Mouse (Mus musculus): ENCODE results near the gene Pom121l2. TPM values are rescaled to one million over a fixed set of nuclear protein-coding genes. Genes with fewer than 3 reads are reported as not detected.

Gene Pom121l2
- polyA plus RNA-seq, 1 experiment, result 0.11 TPM

DNA sequence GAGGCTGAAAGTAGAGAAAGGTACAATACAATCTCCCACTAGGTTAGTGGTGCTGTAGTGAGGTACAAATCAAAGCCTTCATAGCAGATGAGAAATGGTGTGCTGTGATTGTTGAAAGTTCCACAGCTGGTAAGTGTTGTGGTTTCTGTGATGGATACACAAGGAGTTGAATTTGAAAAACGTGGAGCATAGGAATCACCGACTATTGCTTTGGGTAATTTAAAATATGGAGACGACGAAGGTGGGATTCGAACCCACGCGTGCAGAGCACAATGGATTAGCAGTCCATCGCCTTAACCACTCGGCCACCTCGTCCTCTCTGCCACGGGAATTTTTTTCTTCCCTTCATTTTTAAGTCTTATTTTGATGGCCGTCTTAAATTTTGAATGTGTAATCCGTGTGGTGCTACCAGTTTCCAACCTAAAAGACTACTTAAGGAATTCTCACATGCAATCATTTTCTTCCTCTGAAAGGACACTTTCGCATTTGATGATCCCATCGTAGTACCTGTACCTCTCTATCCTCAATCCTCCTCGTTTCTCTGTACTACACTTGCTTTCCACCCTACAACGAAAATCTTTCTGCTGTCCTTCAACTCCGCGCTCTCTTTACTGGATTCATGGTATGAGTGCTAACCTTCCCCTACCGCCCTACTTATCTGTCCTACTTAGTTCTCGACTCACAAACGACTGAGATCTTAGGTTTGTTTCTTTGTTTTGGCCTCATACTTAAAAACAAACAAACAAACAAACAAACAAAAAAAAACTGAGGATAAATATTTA is 13.2 kb downstream of the Pom121l2 start:
- DNase-seq (ENCODE audit: low read depth), result no peak

GRCm38 (mm10) chr13:21994896-21995295 is 13.9 kb downstream of the Pom121l2 start:
- DNase-seq (ENCODE audit: low read depth), result no peak

DNA sequence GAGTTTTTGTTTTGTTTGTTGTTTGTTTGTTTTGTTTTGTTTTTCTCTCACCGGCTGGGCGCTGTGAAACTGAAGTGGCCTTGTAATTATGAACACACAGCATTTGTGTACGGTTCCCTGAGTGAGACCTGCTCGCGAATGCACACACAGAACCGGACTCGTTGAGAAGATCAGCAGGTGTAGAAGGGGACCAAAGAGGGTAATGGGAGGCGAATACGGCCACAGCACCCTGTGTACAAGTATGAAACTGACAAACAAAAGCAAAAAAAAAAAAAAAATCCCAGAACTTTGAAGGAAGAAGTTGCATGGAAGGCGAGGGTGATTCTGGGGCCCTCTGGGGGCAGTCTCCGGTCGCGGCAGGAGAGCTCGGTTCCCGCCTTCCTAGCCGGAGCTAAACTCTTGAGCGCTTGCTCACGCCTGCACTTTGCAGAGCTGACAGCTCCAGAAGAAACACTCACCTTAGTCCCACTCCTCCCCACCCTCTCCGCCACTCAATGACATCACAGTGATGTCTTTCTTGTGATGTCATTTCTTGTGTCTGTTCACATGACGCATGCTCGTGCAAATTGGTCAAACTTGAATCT is 14.4 kb downstream of the Pom121l2 start:
- DNase-seq (ENCODE audit: low read depth), result no peak

GRCm38 (mm10) chr13:21996101-21996839 is 15.3 kb downstream of the Pom121l2 start:
- no peak for DNase-seq (ENCODE audit: low read depth)

DNA sequence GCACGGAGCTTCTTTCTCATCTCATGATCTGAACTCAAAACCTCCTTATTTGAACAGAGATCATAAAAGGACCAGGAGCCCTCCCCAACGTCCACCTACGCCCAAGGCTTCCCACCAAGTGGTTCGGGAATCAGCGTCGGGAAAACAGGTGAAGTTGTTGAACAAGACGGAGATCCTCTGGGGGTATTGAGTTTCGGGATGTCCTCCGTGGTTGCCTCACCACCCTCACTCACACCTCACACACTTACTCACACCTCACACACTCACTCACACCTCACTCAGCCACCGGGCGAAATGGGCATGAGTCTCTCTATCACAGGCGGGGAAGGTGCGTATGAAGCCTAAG is 15.8 kb downstream of the Pom121l2 start:
- no peak for DNase-seq (ENCODE audit: low read depth)

DNA sequence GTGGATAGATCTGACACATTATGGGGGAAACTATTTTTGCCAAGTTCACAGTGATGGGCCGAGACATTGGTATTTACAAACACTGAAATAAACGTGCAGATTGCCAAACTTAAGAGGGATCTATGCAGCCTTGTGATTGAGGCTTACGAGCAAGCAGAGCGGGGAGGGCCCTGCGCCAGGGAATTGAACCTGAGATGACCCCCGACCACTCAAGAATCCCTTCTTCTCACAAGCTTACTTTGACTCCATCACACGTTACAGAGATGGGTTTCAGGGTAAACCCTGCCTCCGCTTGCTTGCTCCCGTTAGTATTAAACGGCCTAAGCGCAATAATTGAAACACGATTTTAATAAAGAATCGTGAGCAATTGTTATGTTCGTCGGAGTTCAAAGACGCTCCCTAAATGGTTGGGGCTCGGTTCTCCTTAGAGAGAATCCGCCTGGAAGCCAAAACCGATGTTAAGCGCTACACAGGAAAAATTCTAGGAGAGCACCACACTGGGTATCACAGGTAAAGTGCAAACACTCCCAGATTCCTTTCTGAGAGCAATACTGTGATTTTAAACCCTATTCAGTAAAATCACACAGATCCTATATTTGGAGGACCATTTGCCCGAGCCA is 16.3 kb downstream of the Pom121l2 start:
- DNase-seq (ENCODE audit: low read depth), result no peak

- DNase-seq (ENCODE audit: low read depth), result no peak
These were observed 16.8 kb downstream of the Pom121l2 start for GRCm38 (mm10) chr13:21997821-21998220.

DNA sequence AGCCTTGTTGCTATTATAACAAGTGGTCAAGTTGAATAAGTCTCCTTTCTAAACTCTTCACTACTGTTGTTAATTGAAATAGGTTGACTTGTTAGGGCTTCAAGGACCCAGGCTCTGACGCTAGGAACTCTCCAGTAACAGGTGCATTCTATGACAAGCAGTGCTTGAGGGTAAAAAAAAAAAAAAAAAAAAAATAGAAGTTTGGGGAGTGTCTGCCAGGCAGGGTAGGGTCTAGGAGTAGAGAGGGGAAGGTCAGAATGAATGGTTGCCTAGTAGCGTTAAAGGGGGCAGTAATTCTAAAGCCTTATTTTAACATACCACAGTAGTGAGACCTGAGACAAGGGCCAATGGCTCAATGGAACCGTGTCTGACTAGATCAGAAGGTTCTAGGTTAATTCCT is 17.4 kb downstream of the Pom121l2 start:
- no peak for DNase-seq (ENCODE audit: low read depth)

DNA sequence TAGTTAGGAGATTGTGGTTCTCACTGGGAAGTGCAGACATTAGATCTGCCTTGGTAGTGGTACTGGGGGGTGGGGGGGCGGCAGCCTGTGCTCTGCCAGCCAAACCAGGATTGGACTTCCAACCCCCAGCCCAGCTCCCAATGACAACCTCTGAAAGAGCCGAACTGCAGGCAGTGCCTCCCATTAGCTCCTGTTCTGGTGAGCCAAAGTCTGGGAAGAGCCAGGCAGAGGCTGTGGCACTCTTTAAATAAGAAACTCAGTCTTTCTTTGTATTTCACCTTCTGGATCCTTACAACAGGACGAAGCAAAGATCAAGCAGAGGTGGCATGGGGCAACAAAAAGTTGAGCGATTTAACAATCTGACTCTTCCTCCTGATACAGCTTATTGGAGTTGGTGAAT is 18.2 kb downstream of the Pom121l2 start:
- no peak for DNase-seq (ENCODE audit: low read depth)

GRCm38 (mm10) chr13:22001346-22001745 is 20.4 kb downstream of the Pom121l2 start:
- DNase-seq (ENCODE audit: low read depth), result no peak

DNA sequence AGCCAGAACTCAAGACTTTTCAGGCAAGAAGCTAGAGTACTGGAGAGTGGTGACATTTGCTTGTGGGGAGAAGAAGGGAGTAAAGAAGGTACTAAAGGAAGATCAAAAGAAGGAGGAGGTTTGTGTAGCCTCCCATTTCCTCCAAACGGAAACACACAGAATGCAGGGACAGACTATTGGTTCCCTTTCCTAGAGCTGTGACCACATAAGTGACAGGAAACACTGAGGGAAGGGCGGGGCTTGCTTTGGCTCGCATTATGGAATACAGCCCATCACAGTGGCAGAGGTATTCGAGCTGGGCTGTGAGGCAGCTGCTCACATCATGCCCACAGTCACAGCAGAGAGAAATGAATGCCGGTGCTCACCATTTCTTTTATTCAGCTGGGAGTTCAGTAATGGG is 20.8 kb downstream of the Pom121l2 start:
- DNase-seq (ENCODE audit: low read depth), result no peak

DNA sequence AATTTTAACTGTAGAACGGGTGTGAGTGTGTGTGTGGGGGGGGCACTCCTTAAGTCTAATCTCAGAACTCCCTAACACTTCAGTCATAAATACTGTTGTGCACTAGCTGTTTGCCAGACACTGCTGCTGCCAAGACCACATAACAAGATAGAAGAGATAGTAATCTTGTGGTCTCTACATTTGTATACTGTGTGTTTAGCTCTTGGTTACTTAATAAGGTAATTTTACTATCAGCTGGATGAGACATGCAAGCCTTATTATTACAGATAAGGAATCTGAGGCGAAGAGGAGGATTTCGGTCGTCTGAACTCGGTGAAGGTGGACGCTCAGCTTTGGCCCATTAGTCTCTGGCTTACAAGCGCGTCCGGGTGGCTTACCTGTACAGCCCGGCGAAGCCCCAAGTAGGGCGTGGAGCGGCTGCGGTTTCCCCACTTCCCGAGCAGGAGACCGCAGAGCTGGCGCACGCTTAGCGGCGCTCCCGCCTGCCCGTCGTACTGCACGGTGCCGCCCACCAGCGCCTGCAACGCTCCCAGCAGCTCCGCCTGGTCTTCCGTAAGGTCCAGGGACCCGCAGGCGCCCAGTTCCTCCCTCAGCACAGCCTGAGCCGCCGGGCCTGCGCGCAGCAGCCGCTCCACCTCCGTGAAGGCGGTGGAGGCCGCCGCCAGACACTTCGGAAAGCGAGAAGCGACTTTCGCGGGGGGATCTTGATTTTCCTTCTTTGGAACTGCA is 24.8 kb downstream of the Pom121l2 start:
- DNase-seq (ENCODE audit: low read depth), result no peak

DNA sequence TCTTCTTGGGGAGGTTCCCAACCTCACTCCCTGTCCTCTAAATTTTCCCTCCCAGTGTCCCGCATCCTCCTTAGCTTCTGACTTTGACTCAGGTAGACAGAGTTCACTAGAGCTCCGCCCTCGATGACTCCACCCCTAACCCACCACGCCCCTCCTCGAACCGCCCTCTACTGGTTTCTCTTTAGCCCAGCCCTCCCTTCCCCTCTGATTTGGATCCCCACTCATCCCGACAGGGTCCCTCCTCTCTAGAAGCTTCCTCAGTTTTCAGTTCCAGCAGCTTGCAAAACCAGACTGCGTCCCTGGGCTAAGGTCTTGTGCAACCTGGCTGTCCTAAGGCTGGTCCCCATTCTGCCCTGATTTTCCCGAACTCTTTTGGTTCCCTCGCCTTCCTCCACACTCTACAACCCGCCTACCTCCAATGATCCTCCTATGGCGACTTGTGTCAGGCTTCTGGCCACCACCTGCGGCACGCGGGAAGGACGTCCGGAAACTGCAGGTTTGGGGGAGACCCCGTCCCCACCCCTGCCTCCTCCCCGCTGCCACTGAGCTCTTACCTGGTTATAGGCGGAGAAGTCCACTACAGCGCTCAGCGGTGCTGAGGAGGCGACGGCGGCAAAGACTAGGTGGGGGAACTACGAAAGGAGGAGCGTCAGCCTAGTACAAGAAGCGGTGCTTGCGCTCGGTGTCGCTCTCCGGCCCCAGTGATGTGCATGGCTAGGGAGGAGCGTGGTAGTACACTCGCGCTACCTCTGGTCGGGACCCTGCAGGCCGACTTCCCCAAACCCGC is 25.5 kb downstream of the Pom121l2 start:
- DNase-seq (ENCODE audit: low read depth), result no peak

DNA sequence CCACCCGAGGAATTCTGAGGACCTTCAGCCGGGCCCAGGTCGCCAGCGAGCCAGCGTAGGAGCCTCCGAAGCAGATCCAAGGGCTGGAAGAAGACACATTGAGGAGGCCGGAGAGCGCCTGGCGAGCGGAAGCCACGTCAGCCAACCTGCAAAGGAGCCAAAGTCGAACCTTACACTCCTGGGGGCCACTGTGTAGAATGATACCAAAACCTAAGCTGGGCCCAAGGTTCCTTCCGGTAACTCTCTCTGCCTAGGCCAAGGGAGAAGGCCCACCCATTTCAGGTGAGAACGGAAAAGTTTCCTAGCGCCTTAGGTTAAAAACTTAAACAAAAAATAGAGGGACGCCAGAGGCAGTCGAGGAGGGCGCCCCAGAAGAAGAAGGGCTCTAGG is 26.1 kb downstream of the Pom121l2 start:
- no peak for DNase-seq (ENCODE audit: low read depth)

- no peak for DNase-seq (ENCODE audit: low read depth)
These were observed 26.9 kb downstream of the Pom121l2 start for GRCm38 (mm10) chr13:22007872-22008271.

DNA sequence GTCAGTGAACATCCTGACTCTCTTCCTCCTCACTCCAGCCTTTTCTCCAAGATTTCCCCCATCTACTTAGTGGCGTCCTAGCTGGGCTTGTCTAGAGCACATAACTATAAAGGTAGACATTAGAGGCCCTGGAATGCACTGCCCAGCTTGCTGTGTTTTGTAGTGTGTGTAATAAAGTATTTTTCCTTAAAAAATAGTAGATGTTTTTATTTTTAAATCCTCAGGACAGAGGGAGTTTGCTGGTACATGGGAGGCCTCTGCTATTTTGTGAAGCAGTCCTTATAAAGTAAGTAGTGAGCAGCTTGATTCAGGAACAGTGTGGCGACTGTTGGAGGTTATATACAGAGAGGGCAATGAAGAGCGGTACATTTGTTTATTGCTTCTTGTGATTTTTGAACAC is 27.7 kb downstream of the Pom121l2 start:
- DNase-seq (ENCODE audit: low read depth), result no peak

DNA sequence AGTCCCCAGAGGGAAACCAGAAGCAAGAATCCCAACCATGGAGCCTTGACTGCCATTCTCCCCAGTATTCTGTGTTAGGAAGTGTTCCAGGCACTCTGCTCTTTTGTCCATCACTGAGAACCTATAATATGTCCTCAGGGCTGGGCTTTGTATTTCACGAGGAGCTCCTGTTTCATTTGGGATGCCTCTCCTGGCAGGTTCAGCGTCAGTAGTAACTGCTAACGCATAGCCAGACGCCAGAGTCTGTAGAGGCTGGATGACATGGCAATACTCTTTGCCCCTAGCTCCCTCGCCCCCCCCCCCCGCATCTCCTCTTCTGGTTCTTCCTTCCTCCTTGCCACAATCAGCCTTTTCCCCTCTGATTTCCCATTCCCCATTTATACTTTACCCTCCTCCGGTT is 28.6 kb downstream of the Pom121l2 start, which contains the start of gene Prss16:
Gene Prss16, minus strand, starts transcription at position 101 of the 400 bp plus-strand sequence.
- DNase-seq (ENCODE audit: low read depth), result no peak

- DNase-seq (ENCODE audit: low read depth), result no peak
These were observed 32.7 kb downstream of the Pom121l2 start for GRCm38 (mm10) chr13:22013716-22014115.

- no peak for DNase-seq (ENCODE audit: low read depth)
These were observed 33.4 kb downstream of the Pom121l2 start for GRCm38 (mm10) chr13:22014411-22014845.

DNA sequence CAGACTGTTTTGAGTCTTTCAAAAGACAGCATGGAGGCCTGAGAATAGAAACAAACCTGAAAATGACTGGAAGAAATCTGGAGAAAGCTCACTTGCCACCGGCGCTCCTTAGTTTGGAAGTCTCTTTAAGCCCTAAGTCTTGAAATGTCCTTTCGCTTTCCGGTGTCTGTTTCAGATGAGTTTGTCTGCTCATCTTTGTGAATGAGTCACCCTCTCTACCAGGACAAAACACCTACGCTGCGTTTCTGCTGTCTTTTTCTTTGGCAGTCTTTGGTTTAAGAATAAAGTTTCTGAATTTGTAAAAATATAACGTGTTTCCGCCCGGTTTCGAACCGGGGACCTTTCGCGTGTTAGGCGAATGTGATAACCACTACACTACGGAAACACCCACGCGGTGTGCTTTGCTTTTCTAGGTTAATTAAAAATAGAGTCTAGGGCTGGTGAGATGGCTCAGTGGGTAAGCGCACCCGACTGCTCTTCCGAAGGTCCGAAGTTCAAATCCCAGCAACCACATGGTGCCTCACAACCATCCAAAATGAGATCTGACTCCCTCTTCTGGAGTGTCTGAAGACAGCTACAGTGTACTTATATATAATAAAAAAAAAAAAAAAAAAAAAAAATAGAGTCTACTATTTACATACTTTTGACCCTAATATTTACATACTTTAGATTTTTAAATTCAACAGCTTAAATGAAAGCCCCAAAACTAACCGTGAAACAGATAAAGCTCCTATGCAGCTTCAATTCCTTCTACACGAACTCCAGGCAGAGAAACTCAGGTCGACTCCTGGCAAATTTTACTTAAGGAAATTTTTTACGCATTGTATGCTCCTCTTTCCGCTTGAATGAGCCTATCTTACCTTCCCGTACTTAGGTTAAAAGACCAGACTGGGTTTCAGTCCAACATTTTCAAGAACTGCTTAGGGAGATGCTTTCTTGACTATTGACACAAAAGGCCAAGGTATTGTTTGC is 34.8 kb downstream of the Pom121l2 start:
- DNase-seq (ENCODE audit: low read depth), result no peak
